Mouse (Mus musculus): ENCODE results near the gene Wap. TPM values are rescaled to one million over a fixed set of nuclear protein-coding genes. Genes with fewer than 3 reads are reported as not detected.

The Wap gene
- total RNA-seq, 2 experiments from 2014 or later, result not detected

Other genes starting within 250 kb of the Wap start
- 10 to 100 TPM; 38.5 to 39.0 TPM for gene Zmiz2, start 249.6 kb downstream of the Wap start, total RNA-seq (2021)
- gene Ppia, start 223.2 kb downstream of the Wap start, total RNA-seq (2021), result 100 to 1,000 TPM; 316 to 357 TPM
- gene H2afv, start 194.2 kb downstream of the Wap start, total RNA-seq (2021), result 10 to 100 TPM; 67.7 to 69.4 TPM
- gene Purb, start 162.7 kb downstream of the Wap start, total RNA-seq (2021), result 10 to 100 TPM; 34.4 to 36.8 TPM
- 1 to 10 TPM; 1.5 to 2.4 TPM for gene Myo1g, start 117.7 kb downstream of the Wap start, total RNA-seq (2021)
- gene Ccm2, start 91.8 kb downstream of the Wap start, total RNA-seq (2021), result 10 to 100 TPM; 23.9 to 24.3 TPM
- 1 to 10 TPM in 1 of 2 experiments, under 1 TPM in 1; 0.49 to 1.1 TPM for gene Nacad, start 32.6 kb downstream of the Wap start, total RNA-seq (2021)
- 100 to 1,000 TPM in 1 of 2 experiments, 10 to 100 TPM in 1; 98.2 to 109 TPM for gene Tbrg4, start 12.6 kb downstream of the Wap start, total RNA-seq (2021)
- 1 to 10 TPM; 5.8 to 7.0 TPM for gene Ramp3, start 19.9 kb upstream of the Wap start, total RNA-seq (2021)
- gene Gm11983, start 199.0 kb upstream of the Wap start, total RNA-seq (2021), result not detected

Data from heart, postnatal 25 days (tissue).